Mouse (Mus musculus) embryo, embryonic 9.5 days (tissue): ENCODE data around the gene Nav2.
A peak's percentile ranks its signal among the peaks of the same experiment; 100 is the strongest.

Experiments used
- DNase-seq: peaks from one replicate; pipeline ENCODE4 v3.0.0-alpha.2; 2017; ENCODE audit errors: extremely low spot score

The Nav2 gene

DNA sequence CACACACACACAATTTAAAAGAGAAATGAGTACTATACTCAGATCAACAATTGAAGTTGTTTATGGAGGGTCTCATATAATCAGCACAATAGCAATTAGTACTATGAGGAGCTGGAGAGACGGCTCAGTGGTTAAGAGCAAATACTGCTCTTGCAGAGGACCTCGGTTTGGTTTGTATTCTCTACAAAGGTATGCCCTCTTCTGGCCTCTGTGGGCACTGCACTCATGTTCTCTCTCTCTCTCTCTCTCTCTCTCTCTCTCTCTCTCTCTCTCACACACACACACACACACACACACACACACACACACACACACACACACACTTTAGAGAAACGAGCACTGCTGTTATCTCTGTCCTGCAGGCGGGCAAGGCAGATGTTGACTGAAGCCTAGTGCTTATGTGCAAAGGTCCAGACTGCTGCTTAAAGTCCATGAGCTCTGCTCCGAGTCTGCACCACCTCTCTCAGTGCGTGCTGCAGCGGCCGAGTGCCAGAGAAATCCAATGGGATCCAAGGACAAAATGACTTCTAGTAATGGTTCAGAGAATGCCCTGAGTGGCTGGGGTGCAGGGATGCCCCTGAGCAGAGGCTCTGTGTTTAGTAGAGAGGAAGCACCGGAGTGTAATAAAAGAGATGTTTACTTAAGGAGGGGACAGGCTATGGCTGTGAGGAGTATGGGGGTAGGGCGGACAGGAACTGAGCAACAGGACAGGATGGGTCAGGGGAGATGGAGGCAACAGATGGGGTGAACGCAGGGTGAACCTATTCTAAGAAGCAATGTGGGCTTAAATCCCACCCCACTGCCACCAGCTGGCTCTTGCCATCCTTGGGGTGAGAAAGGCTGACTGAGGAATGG is 375.2 kb downstream of the Nav2 start:
- DNase-seq = no peak

DNA sequence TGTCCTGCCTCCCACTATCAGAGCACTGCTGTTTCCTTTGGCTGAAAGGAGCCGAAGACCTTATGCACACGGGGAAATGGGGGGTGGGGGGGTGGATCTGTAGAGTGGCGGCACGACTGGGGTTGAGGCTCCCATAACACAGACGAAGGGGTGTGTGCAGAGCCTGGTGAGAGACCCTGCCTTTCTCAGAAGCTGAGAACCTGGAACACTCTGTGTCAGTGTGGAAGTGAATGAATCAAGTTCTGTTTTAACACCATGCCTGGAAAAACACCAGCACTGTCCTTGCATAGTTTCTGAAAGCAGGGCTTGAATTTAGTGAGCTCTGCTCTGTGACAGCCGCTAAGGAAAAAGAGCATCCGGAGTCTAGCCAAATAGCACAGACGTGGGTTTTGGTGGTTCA is 379.7 kb downstream of the Nav2 start:
- DNase-seq = no peak

DNA sequence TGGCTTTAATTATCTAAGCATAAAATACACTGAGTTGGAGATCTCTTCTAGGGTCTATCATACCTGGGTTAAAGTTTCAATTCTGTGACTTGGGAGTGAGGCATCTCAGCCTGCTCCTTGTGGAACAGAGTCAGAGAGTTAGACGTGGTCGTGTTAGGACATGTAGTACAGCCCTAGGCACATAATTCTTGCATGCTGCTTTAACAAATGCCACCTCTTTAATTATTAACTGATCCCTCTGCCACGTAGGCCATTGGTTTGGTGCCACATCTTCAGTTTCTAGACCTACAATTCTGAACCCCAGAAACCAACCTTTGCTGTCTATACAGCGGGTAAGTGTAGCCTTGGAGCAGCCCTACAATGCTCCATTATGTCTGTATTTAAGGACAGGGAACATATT is 381.8 kb downstream of the Nav2 start:
- no peak for DNase-seq

DNA sequence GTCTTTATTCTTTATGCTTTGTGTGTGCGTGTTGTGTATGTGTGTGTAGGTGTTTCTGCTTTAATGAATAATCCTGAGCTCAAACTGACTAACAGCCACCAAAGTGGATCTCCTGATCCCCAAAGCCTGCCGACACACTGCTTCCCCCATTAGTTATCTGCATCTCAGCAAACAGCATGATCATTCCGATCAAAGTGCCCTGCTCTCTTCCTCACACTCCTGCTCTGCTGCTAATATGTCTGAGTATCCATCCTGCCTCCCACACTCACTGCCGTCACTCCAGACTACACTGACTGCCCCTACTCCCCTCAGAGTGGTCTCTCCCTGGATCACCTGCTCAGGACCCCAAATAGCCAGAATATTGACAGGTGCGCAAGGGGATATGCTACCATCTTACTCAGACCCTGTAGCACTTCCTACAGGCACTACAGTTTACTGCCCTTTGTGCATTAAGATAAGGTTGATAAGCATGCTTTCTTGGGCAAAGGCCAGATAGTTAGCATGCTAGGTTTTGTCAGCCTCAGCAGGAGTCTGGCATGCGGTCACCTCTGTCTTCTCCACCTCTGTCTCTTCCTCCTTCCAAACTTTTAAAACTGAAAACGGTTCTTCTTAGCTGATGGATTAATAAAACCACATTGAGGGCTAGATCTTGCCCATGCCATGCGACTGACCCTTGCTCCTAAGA is 382.8 kb downstream of the Nav2 start:
- no peak for DNase-seq

DNA sequence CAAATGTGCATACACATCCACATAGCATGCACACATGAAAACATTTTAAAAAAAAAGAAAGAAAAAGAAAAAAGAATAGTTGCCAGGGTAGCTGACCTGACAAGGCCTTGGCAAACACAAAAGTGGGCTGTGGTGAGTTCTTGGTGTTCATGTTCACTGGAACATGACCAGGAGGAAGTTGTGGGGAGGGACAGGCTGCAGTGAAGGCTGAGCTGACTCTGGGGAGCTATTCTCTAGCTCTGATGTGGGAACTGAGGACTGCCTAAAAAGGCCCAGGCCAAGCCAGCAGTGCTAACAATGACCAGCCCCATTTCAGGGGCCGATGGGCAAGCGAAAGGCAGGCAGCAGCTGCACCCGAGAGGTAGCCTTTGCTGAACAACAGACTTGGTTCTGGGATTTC is 388.6 kb downstream of the Nav2 start:
- DNase-seq = no peak

DNA sequence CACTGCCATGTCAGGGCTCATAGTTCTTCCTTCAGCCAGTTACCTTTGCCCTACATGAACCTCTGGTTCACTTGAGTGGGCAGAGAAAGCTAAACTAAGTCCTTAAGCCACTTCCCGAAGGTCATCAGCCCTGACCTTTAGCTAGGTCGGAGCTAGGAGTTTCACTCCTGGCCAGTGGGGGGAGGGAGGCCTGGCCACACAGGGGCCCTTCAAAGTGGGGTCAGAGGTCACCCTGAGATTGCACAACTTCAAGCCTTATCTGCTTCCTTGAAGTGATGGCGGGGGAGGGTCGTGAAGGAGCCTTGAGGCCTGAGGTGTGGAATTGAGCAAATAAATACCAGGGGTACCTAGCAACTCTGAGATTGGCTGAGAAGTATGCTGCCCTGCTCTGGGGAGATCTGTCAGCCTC is 389.9 kb downstream of the Nav2 start:
- DNase-seq = peak; percentile 66

DNA sequence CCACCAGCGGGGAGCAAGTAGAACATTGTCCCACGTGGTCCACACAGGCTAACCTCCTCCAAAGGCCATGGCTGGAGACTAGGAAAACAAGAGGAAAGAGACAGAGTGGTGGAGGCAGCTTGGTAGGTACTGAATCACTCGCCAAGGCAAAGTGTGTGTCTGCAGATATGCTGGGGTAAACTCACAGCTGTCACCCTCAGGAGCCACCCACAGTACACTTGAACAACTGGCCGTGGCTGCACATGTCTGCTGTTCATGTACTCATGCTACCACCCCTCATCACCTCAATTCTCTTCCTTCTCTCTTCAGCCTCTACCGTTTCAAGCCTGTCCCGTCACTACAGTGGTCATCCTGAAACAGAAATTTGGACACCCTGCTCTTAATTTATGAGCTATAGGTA is 393.0 kb downstream of the Nav2 start:
- no peak for DNase-seq

DNA sequence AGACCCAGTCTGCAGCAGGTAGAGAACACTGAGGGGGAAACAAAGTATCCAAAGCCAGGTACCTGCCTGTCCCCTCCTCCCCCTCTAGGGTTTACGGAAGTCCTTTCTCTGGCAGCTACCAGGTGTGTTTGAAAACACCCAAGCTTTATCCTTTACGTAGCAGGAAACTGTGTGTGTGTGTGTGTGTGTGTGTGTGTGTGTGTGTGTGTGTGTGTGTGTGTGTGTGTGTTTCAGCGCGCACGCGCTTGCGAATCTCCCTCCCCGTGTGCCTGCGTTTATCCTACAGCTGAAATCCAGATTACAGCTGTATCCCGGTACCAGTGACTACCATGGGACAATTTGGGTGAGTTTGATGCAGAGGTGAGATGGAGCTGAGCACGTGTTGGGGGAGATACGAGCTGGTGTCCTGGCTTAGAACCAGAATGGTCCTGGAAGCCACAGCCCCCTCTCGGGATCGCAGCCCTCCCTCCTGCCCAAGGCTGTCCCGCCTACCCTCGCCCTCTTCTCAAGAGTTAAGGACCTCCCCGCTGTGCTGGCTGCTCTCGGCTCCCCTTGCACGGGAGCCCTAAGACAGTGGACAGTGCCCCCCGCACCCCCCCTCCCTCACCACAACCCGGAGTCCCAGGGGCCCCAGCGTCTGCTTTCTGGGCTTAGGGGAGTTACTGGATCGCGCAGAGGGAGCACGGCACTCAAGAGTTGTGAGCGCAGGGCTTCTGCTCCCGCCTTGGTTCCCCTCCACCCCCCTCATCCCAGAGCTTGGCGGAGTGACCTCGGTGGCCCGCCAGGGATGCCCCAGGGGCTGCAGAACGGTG is 395.3 kb downstream of the Nav2 start:
- peak; percentile 74 for DNase-seq

DNA sequence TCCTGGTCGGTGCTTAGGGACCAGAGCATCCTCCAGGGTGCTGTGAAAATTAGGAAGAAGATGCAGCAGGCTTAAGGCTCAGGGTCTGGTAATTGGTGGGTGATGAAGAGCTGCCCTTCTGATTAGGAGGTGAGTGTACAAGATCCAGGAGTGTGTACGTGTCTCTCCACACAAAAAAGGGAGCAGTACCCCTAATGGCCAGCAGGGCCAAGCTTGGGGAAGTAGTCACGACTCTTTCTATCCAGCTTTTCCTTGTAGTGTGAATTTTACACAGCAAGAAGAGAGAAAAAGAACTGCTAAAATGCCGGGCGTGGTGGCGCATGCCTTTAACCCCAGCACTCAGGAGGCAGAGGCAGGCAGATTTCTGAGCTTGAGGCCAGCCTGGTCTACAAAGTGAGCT is 399.2 kb downstream of the Nav2 start:
- DNase-seq = no peak

DNA sequence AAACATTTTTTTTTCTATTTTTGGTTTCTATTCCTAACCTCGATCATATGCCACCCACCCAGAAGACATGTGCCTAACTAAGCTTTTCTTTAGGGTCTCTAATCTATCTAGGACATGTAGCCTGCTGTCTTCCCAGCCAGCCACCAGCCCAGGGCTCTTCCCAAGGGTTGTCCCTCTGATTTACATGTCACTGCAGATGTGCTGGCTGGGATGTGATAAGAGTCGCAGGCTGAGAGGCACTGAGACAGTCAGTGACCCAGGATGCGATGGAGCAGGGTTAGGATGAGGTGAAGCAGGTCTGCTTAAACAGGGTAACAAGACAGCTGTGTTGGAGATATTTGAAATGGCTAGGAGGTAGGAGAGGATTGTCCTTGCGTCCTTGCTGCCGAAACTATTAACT is 401.2 kb downstream of the Nav2 start:
- no peak for DNase-seq

DNA sequence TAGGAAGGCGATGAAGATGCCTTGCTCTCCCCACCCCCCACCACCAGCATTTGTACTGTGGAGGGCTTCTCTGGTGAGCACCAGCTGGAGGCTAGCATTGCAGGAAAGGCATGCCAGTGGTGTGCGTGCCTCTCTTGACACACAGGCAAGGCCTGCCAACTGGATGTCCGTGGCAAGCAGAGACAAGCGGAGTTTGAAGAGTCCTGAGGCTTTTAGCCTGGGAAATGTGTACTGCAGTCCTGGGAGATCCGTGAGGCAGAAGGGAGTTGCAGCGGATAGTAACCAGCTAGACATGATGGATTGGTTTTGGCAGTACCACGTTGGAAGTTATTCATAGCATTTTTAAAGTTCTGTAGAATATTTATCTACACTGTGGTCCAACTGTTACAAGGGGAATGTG is 405.4 kb downstream of the Nav2 start:
- DNase-seq = no peak

DNA sequence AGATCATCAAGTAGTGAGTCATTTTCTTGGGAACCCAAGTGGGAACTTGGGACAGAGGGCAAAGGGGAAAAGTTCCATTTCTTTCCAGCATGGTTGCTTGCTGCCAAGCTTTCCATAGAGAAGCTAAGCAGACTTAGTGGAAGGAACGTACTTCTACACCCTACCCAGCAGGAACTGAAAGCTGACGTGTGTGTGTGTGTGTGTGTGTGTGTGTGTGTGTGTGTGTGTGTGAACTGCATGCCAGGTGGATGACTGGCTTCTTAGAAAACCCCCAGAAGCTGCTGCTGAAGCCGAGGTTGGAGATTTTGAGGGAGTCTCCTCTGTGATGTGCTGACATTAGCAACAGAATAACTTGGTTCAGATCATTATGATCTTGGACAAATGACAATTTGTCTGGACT is 406.5 kb downstream of the Nav2 start:
- DNase-seq = no peak

DNA sequence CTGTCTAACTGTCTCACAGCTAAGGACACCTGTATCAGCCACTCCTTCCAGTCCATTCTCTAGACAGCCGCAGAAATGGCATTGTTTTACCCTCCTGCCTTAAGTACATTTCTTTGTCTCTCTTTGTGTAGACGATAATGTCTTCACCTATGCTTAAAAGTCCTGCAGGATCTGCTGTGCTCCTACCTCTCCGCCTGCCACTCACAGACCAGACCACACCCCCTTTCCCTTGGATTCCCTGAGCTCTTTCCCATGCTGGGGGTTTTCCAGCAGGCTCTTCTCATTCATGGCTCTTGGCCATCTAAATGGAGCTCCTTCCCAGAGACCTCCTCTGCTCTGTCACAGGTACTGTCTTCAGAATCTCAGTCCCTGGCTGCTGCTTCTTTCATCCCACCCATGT is 408.1 kb downstream of the Nav2 start:
- no peak for DNase-seq

DNA sequence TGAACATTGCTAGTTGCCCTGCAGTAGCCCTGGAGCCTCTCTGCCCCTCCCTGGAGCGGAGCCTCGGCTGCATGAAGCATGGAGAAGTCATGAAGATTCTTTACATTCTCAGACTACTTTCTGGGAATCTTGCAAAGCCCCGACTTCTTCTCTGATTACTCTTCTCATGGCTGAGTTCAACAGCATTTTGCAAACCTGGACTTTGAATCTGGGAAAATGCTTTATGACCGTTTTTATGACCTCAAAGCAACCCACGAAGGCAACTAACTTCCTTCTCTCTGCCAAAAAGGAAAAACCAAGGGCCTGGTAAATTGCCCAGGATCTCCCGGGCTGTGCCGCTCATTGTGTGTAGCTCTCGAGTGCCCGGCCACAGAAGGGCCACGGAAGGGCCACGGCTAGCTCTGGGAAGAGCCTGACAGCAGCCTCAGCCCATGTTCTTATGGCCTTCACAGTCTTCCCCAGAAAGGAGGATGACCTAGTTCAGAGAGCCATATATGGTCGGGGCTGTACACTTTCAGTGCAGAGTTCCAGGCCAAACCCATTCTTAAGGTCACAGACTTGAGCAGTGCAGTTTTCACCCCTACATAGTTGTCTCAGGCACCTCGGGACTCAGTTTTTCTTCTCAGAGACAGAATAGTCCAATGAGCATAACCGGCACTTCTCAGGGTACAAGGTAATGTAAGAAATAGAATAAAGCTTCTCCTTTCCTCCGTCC is 409.8 kb downstream of the Nav2 start:
- DNase-seq = no peak

DNA sequence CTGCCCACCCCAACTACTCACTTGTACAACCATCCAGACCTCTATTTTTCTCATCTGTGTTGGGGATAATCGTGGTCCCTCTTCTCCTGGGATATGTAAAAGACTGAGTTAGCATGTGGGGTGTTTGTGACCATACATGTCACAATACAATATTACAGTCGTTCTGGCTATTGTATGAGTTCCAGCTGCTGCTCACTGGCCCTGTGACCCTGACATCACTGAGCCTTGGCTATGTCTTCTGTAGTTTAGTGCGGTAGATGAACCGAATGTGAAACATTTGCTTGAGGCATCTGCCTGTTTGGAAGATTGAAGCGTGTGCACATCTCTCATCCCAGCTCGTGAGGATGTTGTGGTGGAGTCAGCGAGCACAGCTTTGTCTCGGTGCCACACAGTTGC is 410.4 kb downstream of the Nav2 start:
- no peak for DNase-seq

DNA sequence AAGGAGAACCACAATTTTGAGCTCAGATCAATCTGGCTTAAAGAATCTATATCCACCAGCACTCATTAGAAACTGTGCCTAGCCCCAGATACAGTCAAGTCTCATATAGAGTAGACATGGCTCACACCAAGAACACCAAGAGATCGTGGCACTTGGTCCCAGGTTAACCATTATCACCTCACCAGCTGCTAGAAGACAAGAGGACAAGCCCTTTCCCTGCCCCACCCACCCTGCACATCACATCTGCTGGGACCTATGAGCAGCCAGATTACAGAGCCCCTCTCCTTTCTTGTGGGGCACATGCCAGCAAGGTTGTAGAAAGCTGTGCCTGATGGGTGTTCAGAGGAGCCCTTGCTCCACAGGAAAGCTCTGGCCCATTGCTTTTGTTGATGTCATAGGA is 411.5 kb downstream of the Nav2 start:
- no peak for DNase-seq

DNA sequence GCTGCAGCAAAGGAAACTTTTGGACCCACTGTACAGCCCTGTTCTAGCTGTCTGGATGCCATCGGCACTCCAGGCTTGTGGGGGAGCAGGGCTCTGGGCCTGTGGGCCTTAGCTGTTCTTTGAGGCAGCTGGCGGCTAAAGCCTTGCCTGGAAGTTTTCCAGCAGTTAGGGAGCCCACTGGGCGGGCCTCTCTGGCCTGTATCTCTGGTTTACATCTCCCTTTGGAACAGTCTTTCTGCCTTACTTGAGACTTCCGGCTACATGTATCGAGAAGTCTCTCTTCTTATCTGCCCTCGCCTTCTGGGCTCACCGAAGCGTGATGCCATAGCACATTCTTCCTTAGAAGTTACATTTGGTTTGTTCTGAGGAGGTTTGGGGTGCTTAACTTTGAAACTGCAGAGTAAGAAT is 412.6 kb downstream of the Nav2 start:
- no peak for DNase-seq

DNA sequence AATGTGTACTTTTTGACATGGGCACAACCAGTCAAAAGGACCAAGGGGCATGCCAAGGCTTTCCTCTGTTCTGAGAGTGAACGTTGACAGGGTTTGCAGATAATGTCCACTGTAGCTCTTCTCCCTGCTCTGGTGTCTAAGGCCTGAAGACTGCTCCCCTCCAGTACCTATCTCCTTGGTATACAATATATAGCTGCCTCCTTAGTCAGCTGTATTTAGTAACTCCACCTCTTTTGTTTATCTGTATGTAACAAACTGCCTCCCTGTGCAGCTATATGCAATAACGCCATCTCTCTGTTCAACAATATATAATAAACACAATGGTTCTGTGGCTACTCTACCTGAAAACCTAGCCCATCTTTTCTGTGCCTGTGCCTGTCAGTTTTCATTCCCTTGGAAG is 413.7 kb downstream of the Nav2 start:
- no peak for DNase-seq

DNA sequence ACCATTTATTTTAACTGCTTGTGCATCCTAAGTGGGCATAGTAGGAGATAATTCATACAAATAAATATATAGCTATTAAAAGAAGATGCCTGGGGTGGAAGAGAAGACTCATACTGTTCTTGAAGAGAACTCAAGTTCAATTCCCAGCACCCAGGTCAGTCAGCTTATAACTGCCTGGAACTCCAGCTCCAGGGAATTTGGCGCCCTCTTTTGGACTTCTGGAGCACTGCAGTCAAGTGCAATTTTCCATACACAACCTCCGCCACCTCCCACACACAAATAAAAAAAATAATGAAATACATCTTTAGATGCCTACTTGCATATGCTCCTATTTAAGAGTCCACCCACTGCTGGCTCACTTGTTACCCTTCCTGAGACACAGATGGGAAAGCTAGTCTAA is 416.1 kb downstream of the Nav2 start:
- DNase-seq = no peak

DNA sequence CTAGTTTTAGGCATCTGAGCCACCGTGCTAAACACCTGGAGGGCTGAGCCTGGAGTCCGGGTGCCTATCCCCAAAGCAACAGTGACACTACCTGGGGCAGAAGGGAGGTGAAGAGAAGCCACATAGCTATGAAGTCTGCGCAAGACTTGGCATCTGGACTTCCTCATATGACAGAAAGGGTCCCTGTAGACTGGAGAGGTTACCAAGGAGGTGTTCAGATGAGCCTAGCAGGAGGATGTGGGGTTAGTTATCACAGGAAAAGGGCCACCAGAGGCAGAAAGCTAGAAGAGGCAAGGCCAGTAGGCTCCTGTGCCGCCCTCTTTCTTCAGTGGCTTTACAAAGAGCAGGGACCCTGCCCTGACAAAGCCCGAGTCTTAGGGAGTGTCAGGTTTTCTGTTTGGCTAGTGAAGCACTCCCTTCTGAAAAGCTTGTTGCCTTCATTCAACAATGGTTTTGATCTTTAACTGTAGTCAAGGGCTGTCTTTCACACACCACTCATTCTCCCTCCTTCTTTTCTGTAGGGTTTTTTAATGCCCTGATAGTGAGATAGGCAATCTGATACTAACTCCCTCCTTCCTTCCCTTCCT is 417.7 kb downstream of the Nav2 start:
- DNase-seq = no peak

DNA sequence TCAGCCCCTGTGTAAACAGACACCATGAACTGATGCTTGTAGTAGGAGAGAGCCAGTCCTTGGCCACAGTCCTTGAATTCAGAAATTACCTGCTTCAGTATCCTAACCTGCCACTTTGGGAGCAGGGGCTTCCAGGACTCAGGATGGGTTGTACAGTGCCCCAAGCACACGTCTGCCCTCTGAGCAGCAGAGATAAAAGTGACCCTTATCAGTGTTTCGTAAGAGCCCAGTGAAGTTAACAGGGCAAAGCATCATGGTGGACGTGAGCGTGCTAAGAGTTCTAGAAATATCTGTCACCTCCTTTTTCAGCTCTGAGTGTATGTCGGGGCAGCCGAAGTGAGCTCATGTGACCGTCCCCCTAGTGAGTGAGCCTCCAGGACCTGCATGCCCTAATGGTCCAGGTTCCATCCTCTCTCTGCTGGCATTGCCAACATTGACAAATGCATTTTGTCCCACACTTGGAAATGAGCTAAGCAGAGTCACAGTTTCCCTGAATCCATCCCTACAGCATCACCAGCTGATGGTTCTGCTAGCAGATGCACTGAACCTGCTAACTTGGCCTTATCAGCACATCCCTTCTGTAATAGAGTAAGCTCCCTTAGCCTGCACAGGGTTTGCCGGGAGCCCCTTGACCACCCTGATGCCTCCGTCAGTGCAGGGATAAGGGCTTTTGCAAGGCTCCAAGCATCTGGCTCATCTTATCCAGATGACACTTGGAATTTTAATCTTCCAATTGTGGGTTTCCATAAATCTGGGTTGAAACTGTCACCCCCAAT is 418.6 kb downstream of the Nav2 start:
- no peak for DNase-seq
